ENCODE assay signal across 10 mouse cellular contexts in the genomic region with DNA sequence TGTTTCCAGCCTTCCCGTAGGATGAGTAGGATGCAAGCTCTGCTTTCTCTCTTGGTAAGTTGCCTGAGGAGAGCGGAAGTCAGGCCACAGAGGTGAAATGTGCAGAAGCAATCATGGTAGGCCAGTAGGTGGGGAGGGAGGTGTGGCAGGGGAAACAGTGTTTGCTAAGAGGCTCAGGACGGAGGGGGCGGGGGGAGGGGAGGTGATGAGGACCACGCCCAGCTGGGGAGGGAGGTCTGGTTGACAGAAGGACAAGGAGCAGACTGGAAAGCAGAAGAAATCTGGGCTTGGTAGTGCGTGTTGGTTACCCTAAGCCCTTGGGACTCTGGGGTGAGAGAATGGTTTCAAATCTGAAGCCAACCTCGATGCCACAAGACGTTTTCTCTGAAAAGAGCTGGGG. TPM values are rescaled to one million over a fixed set of nuclear protein-coding genes. Genes with fewer than 3 reads are reported as not detected.
A peak's percentile ranks its signal among the peaks of the same experiment; 100 is the strongest.
DNase-seq lines count a peak whose midpoint lies in the region; ATAC-seq lines count a peak whose summit lies in the region.
"Had no signal": no experiment of that assay in that cellular context is flagged by ENCODE, and none has a peak within 500 bp of the region (broad histone marks: within the 10 kb centered on the region; RNA-seq: fewer than 3 reads in every experiment).

No protein-coding gene starts in this region.

- DNase-seq in heart, adult 11 months, result peak; percentile 99
- DNase-seq in heart, embryonic 10.5 days (ENCODE audit: low spot score), result no peak
- peak; percentile 59 for DNase-seq in embryonic facial prominence, embryonic 10.5 days (ENCODE audit: low spot score)
- peak; percentile 69 for DNase-seq in intestine, embryonic 14.5 days (ENCODE audit: low spot score)
- peak; percentile 70 for DNase-seq in lung, postnatal 10 days
- no peak for DNase-seq in layer of hippocampus, adult 9-10 months (ENCODE audit: low spot score)
- no peak for DNase-seq in layer of hippocampus, postnatal 14 days (ENCODE audit: low spot score in 2 of 2)
- DNase-seq in frontal cortex, postnatal 10 days (ENCODE audit: low spot score in 2 of 2), result no peak

- H3K4me1 ChIP-seq in heart, embryonic 10.5 days, result peaks cover 23% of the 10 kb centered on the region
- peaks cover 21% of the 10 kb centered on the region for H3K4me1 ChIP-seq in embryonic facial prominence, embryonic 10.5 days
- no peaks in the 10 kb centered on the region for H3K4me1 ChIP-seq in intestine, embryonic 14.5 days (replicated peaks; ENCODE audit: control insufficient read depth, insufficient read depth, low read length)

- H3K4me3 ChIP-seq in heart, embryonic 10.5 days, result no peak overlapping the region
- no peak overlapping the region for H3K4me3 ChIP-seq in embryonic facial prominence, embryonic 10.5 days
- H3K4me3 ChIP-seq in intestine, embryonic 14.5 days (ENCODE audit: low read depth, low read length), result no peak overlapping the region
- H3K4me3 ChIP-seq: heart, embryonic 13.5 days had no signal

- peak; percentile 57; the same call in 1 of the 2 replicates for ATAC-seq in intestine, embryonic 14.5 days (replicated peaks; ENCODE audit: low FRiP score, low TSS enrichment, low read depth)

- H3K9me3 ChIP-seq in heart, embryonic 10.5 days, result no peaks in the 10 kb centered on the region
- no peaks in the 10 kb centered on the region for H3K9me3 ChIP-seq in embryonic facial prominence, embryonic 10.5 days
- H3K9me3 ChIP-seq in intestine, embryonic 14.5 days (ENCODE audit: control insufficient read depth, low read length), result no peaks in the 10 kb centered on the region
- H3K9me3 ChIP-seq: heart, embryonic 13.5 days had no signal

- no peak overlapping the region for H3K4me2 ChIP-seq in intestine, embryonic 14.5 days (ENCODE audit: low read length)
- H3K4me2 ChIP-seq: heart, embryonic 13.5 days had no signal

- H3K27me3 ChIP-seq in heart, embryonic 10.5 days (ENCODE audit: insufficient read depth, poor library complexity, severe bottlenecking), result no peaks in the 10 kb centered on the region
- H3K27me3 ChIP-seq in embryonic facial prominence, embryonic 10.5 days (replicated peaks; ENCODE audit: low read depth, poor library complexity, severe bottlenecking), result no peaks in the 10 kb centered on the region
- no peaks in the 10 kb centered on the region for H3K27me3 ChIP-seq in intestine, embryonic 14.5 days (replicated peaks; ENCODE audit: control insufficient read depth, insufficient read depth, low read length)
- H3K27me3 ChIP-seq: heart, embryonic 13.5 days had no signal

- no peak overlapping the region for H3K27ac ChIP-seq in heart, embryonic 10.5 days
- no peak overlapping the region for H3K27ac ChIP-seq in embryonic facial prominence, embryonic 10.5 days (replicated peaks)
- no peak overlapping the region for H3K27ac ChIP-seq in intestine, embryonic 14.5 days (ENCODE audit: low read depth)

- WGBS in heart, embryonic 10.5 days, result 14% methylated on average over 8 of the region's 8 CpGs
- WGBS in embryonic facial prominence, embryonic 10.5 days, result 18% methylated on average over 8 of the region's 8 CpGs
- WGBS in intestine, embryonic 14.5 days, result 20% methylated on average over 8 of the region's 8 CpGs

- H3K9ac ChIP-seq in intestine, embryonic 14.5 days (ENCODE audit: low read length), result no peak overlapping the region
- H3K9ac ChIP-seq: heart, embryonic 13.5 days had no signal

- H3K36me3 ChIP-seq in heart, embryonic 10.5 days, result no peaks in the 10 kb centered on the region
- no peaks in the 10 kb centered on the region for H3K36me3 ChIP-seq in embryonic facial prominence, embryonic 10.5 days (replicated peaks)
- H3K36me3 ChIP-seq in intestine, embryonic 14.5 days (ENCODE audit: control insufficient read depth, insufficient read depth, low read length), result no peaks in the 10 kb centered on the region
- H3K36me3 ChIP-seq: heart, embryonic 13.5 days had no signal

RNA-seq across cellular contexts. Expression of a gene that starts 20.8 kb away (rescaled TPM):
- polyA plus RNA-seq in heart, embryonic 10.5 days (2016; fragmentation: Nextera tagmentation; extraction: Ambion mirVana), result 47.0 TPM in 2 replicates
- polyA plus RNA-seq in embryonic facial prominence, embryonic 10.5 days (2016; fragmentation: Nextera tagmentation; extraction: Ambion mirVana), result 37.3 and 40.5 TPM in 2 replicates
- 41.5 and 43.9 TPM in 2 replicates for polyA plus RNA-seq in intestine, embryonic 14.5 days (2014; fragmentation: Nextera tagmentation; extraction: Ambion mirVana)
- total RNA-seq in layer of hippocampus, postnatal 14 days (2021), result 1 to 10 TPM; 5.5 to 5.8 TPM

RNA-seq across cellular contexts. Expression of a gene that starts 22.1 kb away (rescaled TPM):
- polyA plus RNA-seq in heart, embryonic 10.5 days (2016; fragmentation: Nextera tagmentation; extraction: Ambion mirVana), result 243 and 270 TPM in 2 replicates
- 250 and 256 TPM in 2 replicates for polyA plus RNA-seq in embryonic facial prominence, embryonic 10.5 days (2016; fragmentation: Nextera tagmentation; extraction: Ambion mirVana)
- polyA plus RNA-seq in intestine, embryonic 14.5 days (2014; fragmentation: Nextera tagmentation; extraction: Ambion mirVana), result 255 and 270 TPM in 2 replicates
- 100 to 1,000 TPM; 337 to 357 TPM for total RNA-seq in layer of hippocampus, postnatal 14 days (2021)

RNA-seq across cellular contexts. Expression of a gene that starts 38.6 kb away (rescaled TPM):
- polyA plus RNA-seq in heart, embryonic 10.5 days (2016; fragmentation: Nextera tagmentation; extraction: Ambion mirVana), result not detected in 2 replicates
- polyA plus RNA-seq in embryonic facial prominence, embryonic 10.5 days (2016; fragmentation: Nextera tagmentation; extraction: Ambion mirVana), result not detected in 2 replicates
- polyA plus RNA-seq in intestine, embryonic 14.5 days (2014; fragmentation: Nextera tagmentation; extraction: Ambion mirVana), result not detected in 2 replicates
- total RNA-seq in layer of hippocampus, postnatal 14 days (2021), result not detected
- polyA plus RNA-seq: heart, embryonic 13.5 days; spleen, adult 2 months had no signal

RNA-seq across cellular contexts. Expression of a gene that starts 55.4 kb away (rescaled TPM):
- polyA plus RNA-seq in heart, embryonic 10.5 days (2016; fragmentation: Nextera tagmentation; extraction: Ambion mirVana), result 101 and 107 TPM in 2 replicates
- polyA plus RNA-seq in embryonic facial prominence, embryonic 10.5 days (2016; fragmentation: Nextera tagmentation; extraction: Ambion mirVana), result 129 and 131 TPM in 2 replicates
- polyA plus RNA-seq in intestine, embryonic 14.5 days (2014; fragmentation: Nextera tagmentation; extraction: Ambion mirVana), result 107 and 111 TPM in 2 replicates
- total RNA-seq in layer of hippocampus, postnatal 14 days (2021), result 100 to 1,000 TPM; 279 to 300 TPM

RNA-seq across cellular contexts. Expression of a gene that starts 56.2 kb away (rescaled TPM):
- polyA plus RNA-seq in heart, embryonic 10.5 days (2016; fragmentation: Nextera tagmentation; extraction: Ambion mirVana), result 29.5 and 36.7 TPM in 2 replicates
- polyA plus RNA-seq in embryonic facial prominence, embryonic 10.5 days (2016; fragmentation: Nextera tagmentation; extraction: Ambion mirVana), result 26.1 and 28.5 TPM in 2 replicates
- 27.5 and 28.3 TPM in 2 replicates for polyA plus RNA-seq in intestine, embryonic 14.5 days (2014; fragmentation: Nextera tagmentation; extraction: Ambion mirVana)
- total RNA-seq in layer of hippocampus, postnatal 14 days (2021), result 10 to 100 TPM; 45.9 to 46.2 TPM

Comparison
In these comparisons a context has a peak if more than half of its experiments do, and no peak if none do; other contexts are left out.
1. DNase-seq: peak in heart, adult 11 months (single experiment), embryonic facial prominence, embryonic 10.5 days (single experiment), intestine, embryonic 14.5 days (single experiment) and lung, postnatal 10 days (single experiment); none in heart, embryonic 10.5 days (single experiment), layer of hippocampus, adult 9-10 months (single experiment), layer of hippocampus, postnatal 14 days (0 of 2) and frontal cortex, postnatal 10 days (0 of 2).